In the genomic region with DNA sequence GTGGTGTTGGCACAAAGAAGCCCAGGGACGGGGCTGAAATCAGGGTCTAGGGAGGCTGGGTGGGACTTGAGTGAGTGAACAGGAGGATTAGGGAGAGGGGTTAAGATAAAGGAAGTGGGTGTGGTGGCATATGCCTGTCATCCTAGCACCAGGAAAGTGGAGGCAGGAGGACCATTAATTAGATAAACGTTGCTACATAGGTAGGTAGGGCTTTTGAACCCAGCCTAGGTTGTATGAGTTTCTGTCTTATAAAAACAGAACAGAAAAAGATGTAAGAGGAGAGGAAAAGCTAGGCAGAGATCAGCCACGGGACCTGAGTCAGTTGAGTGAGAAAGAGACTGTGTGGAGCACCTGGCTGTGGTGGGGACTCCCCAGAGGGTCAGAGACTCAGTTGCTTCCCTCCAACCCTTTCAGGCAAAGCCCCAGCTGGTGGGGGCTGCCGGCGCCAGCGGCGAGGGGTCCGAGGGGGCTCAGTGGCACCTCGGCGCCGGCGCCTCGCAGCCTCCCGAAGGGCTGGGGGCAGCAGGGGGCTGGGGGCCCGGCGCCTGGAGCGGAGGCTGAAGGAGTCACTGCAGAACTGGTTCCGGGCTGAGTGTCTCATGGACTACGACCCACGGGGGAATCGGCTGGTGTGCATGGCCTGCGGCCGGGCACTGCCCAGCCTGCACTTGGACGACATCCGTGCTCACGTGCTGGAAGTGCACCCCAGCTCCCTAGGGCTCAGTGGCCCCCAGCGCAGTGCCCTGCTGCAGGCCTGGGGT, we compare ENCODE assay signal across 10 mouse cellular contexts. TPM values are rescaled to one million over a fixed set of nuclear protein-coding genes. Genes with fewer than 3 reads are reported as not detected.
DNase-seq lines count a peak whose midpoint lies in the region; ATAC-seq and TF ChIP-seq lines count a peak whose summit lies in the region.
"Had no signal": no experiment of that assay in that cellular context is flagged by ENCODE, and none has a peak within 500 bp of the region (broad histone marks: within the 10 kb centered on the region; RNA-seq: fewer than 3 reads in every experiment).

No protein-coding gene starts in this region.

- no peak for TF ChIP-seq CTCF in midbrain, postnatal 0 days (IDR thresholded peaks at IDR 0.05)

- H3K27ac ChIP-seq in heart, embryonic 14.5 days (replicated peaks in 1 of 2; ENCODE audit: control insufficient read depth in 1 of 2, insufficient read depth in 1 of 2, low read depth in 2 of 2, low read length in 2 of 2) = no peak overlapping the region
- H3K27ac ChIP-seq in embryonic facial prominence, embryonic 12.5 days = peak overlapping the region; percentile 67; the same call in 1 of the 2 replicates
- H3K27ac ChIP-seq in hindbrain, embryonic 10.5 days = peak overlapping the region; percentile 88
- H3K27ac ChIP-seq in midbrain, postnatal 0 days (ENCODE audit: low read depth, low read length) = 0 out of 2 replicates have a peak overlapping the region, but pooled peaks have one; percentile 19

- no peaks in the 10 kb centered on the region for H3K9me3 ChIP-seq in heart, embryonic 14.5 days (ENCODE audit: control insufficient read depth, low read length)
- no peaks in the 10 kb centered on the region for H3K9me3 ChIP-seq in embryonic facial prominence, embryonic 12.5 days
- 0 out of 2 replicates have a peak, but pooled peaks cover 3% of the 10 kb centered on the region for H3K9me3 ChIP-seq in hindbrain, embryonic 10.5 days
- H3K9me3 ChIP-seq in midbrain, postnatal 0 days (ENCODE audit: low read length) = no peaks in the 10 kb centered on the region
- H3K9me3 ChIP-seq: megakaryocyte, embryonic 14.5 days had no signal

- ATAC-seq in heart, embryonic 14.5 days (ENCODE audit: insufficient number of reproducible peaks, insufficient read depth, low FRiP score, low read depth) = no peak
- no peak for ATAC-seq in embryonic facial prominence, embryonic 12.5 days (ENCODE audit: insufficient number of reproducible peaks, insufficient read depth, low FRiP score, low TSS enrichment)
- ATAC-seq in midbrain, postnatal 0 days (ENCODE audit: low FRiP score) = no peak
- ATAC-seq in granulocyte monocyte progenitor cell, adult 5-6 weeks (replicated peaks; ENCODE audit: poor library complexity, severe bottlenecking) = no peak
- ATAC-seq: Patski had no signal

- WGBS in heart, embryonic 14.5 days = 70% methylated on average over 27 of the region's 27 CpGs
- 47% methylated on average over 27 of the region's 27 CpGs for WGBS in embryonic facial prominence, embryonic 12.5 days
- 46% methylated on average over 27 of the region's 27 CpGs for WGBS in hindbrain, embryonic 10.5 days
- WGBS in midbrain, postnatal 0 days = 43% methylated on average over 22 of the region's 27 CpGs

- H3K9ac ChIP-seq in heart, embryonic 14.5 days (ENCODE audit: low read length) = peak overlapping the region; percentile 25
- H3K9ac ChIP-seq in embryonic facial prominence, embryonic 12.5 days = peak overlapping the region; percentile 44; the same call in 1 of the 2 replicates
- H3K9ac ChIP-seq in midbrain, postnatal 0 days (replicated peaks; ENCODE audit: low read length, poor library complexity, severe bottlenecking) = 0 out of 2 replicates have a peak overlapping the region, but pooled peaks have one; percentile 64

- no peaks in the 10 kb centered on the region for H3K27me3 ChIP-seq in heart, embryonic 14.5 days (ENCODE audit: control insufficient read depth, insufficient read depth, low read length)
- no peaks in the 10 kb centered on the region for H3K27me3 ChIP-seq in embryonic facial prominence, embryonic 12.5 days
- H3K27me3 ChIP-seq in hindbrain, embryonic 10.5 days (ENCODE audit: insufficient read depth, poor library complexity, severe bottlenecking) = peaks cover 23% of the 10 kb centered on the region; the same call in 1 of the 2 replicates
- H3K27me3 ChIP-seq in midbrain, postnatal 0 days (ENCODE audit: insufficient read depth, low read length) = no peaks in the 10 kb centered on the region
- H3K27me3 ChIP-seq: Patski had no signal

- H3K4me3 ChIP-seq in heart, embryonic 14.5 days (ENCODE audit: control insufficient read depth in 1 of 2, insufficient read depth in 1 of 2, low read depth in 1 of 2, low read length in 2 of 2) = no peak overlapping the region
- H3K4me3 ChIP-seq in embryonic facial prominence, embryonic 12.5 days = no peak overlapping the region; the same call in 1 of the 2 replicates
- peak overlapping the region; percentile 47 for H3K4me3 ChIP-seq in hindbrain, embryonic 10.5 days
- H3K4me3 ChIP-seq in midbrain, postnatal 0 days (ENCODE audit: low read depth, low read length) = no peak overlapping the region
- H3K4me3 ChIP-seq: megakaryocyte, embryonic 14.5 days had no signal

- H3K4me1 ChIP-seq in heart, embryonic 14.5 days (ENCODE audit: control insufficient read depth in 2 of 2, insufficient read depth in 2 of 2, low read length in 2 of 2) = peaks cover 50 to 71% of the 10 kb centered on the region in 2 experiments
- H3K4me1 ChIP-seq in embryonic facial prominence, embryonic 12.5 days = peaks cover 68% of the 10 kb centered on the region
- peaks cover 78% of the 10 kb centered on the region for H3K4me1 ChIP-seq in hindbrain, embryonic 10.5 days (replicated peaks)
- peaks cover 16% of the 10 kb centered on the region for H3K4me1 ChIP-seq in midbrain, postnatal 0 days (ENCODE audit: insufficient read depth, low read length)

- DNase-seq in heart, postnatal 36 days = no peak
- no peak for DNase-seq in hindbrain, embryonic 10.5 days (ENCODE audit: low spot score)
- DNase-seq in midbrain, postnatal 0 days (ENCODE audit: low spot score) = no peak
- DNase-seq in layer of hippocampus, adult 9-10 months (ENCODE audit: low spot score) = no peak
- DNase-seq in Muller cell, postnatal 12 days (ENCODE audit: inconsistent ontology term) = no peak

- H3K4me2 ChIP-seq in heart, embryonic 14.5 days (ENCODE audit: low read length) = no peak overlapping the region
- peak overlapping the region; percentile 64 for H3K4me2 ChIP-seq in embryonic facial prominence, embryonic 12.5 days (replicated peaks)
- peak overlapping the region; percentile 16; the same call in 1 of the 2 replicates for H3K4me2 ChIP-seq in midbrain, postnatal 0 days (ENCODE audit: low read depth, low read length, poor library complexity, severe bottlenecking)

- H3K36me3 ChIP-seq in heart, embryonic 14.5 days (ENCODE audit: control insufficient read depth, insufficient read depth, low read length) = peaks cover 65% of the 10 kb centered on the region
- H3K36me3 ChIP-seq in embryonic facial prominence, embryonic 12.5 days = peaks cover 60% of the 10 kb centered on the region
- peaks cover 66% of the 10 kb centered on the region for H3K36me3 ChIP-seq in hindbrain, embryonic 10.5 days
- H3K36me3 ChIP-seq in midbrain, postnatal 0 days (ENCODE audit: insufficient read depth, low read length) = no peaks in the 10 kb centered on the region; the same call in 1 of the 2 replicates

- intact Hi-C loops in heart, postnatal 36 days (cut with DNase I) = no loop called here

RNA-seq across cellular contexts. Expression of gene 2700081O15Rik, which starts 3.6 kb away (rescaled TPM):
- 4.4 and 5.8 TPM in 2 replicates for polyA plus RNA-seq in heart, embryonic 14.5 days (2014; fragmentation: Nextera tagmentation; extraction: Ambion mirVana)
- 10 to 100 TPM; 15.3 to 17.7 TPM for total RNA-seq in heart, postnatal 36 days (2021)
- polyA plus RNA-seq in embryonic facial prominence, embryonic 12.5 days (2016; fragmentation: Nextera tagmentation; extraction: Ambion mirVana) = 12.5 and 13.3 TPM in 2 replicates
- polyA plus RNA-seq in hindbrain, embryonic 10.5 days (2016; fragmentation: Nextera tagmentation; extraction: Ambion mirVana) = 7.0 and 8.6 TPM in 2 replicates
- 108 and 112 TPM in 2 replicates for total RNA-seq in midbrain, postnatal 0 days (2014; rRNA removed)
- 7.6 and 8.1 TPM in 2 replicates for polyA plus RNA-seq in midbrain, postnatal 0 days (2015; fragmentation: Nextera tagmentation; extraction: Ambion mirVana)
- total RNA-seq in granulocyte monocyte progenitor cell, adult 5-6 weeks (2014; fragmentation: Nextera tagmentation) = 1.5 and 3.1 TPM in 2 replicates
- total RNA-seq in granulocyte monocyte progenitor cell, adult 5-6 weeks (2017) = 1.2 and 1.6 TPM in 2 replicates

RNA-seq across cellular contexts. Expression of gene Spindoc, which starts 38.2 kb away (rescaled TPM):
- polyA plus RNA-seq in heart, embryonic 14.5 days (2014; fragmentation: Nextera tagmentation; extraction: Ambion mirVana) = 11.1 and 14.8 TPM in 2 replicates
- total RNA-seq in heart, postnatal 36 days (2021) = 10 to 100 TPM; 13.1 to 13.4 TPM
- 40.3 and 46.1 TPM in 2 replicates for polyA plus RNA-seq in embryonic facial prominence, embryonic 12.5 days (2016; fragmentation: Nextera tagmentation; extraction: Ambion mirVana)
- polyA plus RNA-seq in hindbrain, embryonic 10.5 days (2016; fragmentation: Nextera tagmentation; extraction: Ambion mirVana) = 44.9 and 48.0 TPM in 2 replicates
- total RNA-seq in midbrain, postnatal 0 days (2014; rRNA removed) = 35.2 and 38.8 TPM in 2 replicates
- 19.2 and 19.8 TPM in 2 replicates for polyA plus RNA-seq in midbrain, postnatal 0 days (2015; fragmentation: Nextera tagmentation; extraction: Ambion mirVana)
- 19.2 and 19.8 TPM in 2 replicates for total RNA-seq in granulocyte monocyte progenitor cell, adult 5-6 weeks (2014; fragmentation: Nextera tagmentation)
- 4.7 and 4.9 TPM in 2 replicates for total RNA-seq in granulocyte monocyte progenitor cell, adult 5-6 weeks (2017)

Comparison
In these comparisons a context has a peak if more than half of its experiments do, and no peak if none do; other contexts are left out.
1. H3K27ac ChIP-seq: peak in embryonic facial prominence, embryonic 12.5 days (single experiment), hindbrain, embryonic 10.5 days (single experiment) and midbrain, postnatal 0 days (single experiment); none in heart, embryonic 14.5 days (0 of 2).
2. Peak in every context shown above with its lines, with median percentiles within 50 percentile points of each other: H3K9ac ChIP-seq.